Mouse (Mus musculus) urinary bladder, adult 2 months (tissue): ENCODE results near the gene Zfp688. TPM values are rescaled to one million over a fixed set of nuclear protein-coding genes. Genes with fewer than 3 reads are reported as not detected.

Experiments used
- polyA plus RNA-seq: library from polyadenylated mRNA; depleted of rRNA; stranded (reverse); fragments of >200 nt; gene quantifications from 2 replicates; pipeline ENCODE4 v1.2.3, GENCODE M21; 2012; rRNA removed

The Zfp688 gene
- polyA plus RNA-seq, 1 experiment, result 20.2 TPM

Other genes starting within 250 kb of the Zfp688 start
- gene Cd2bp2, start 226.0 kb downstream of the Zfp688 start, polyA plus RNA-seq, result 66.2 and 68.8 TPM in 2 replicates
- 23.0 and 30.1 TPM in 2 replicates for gene Tbc1d10b, start 213.6 kb downstream of the Zfp688 start, polyA plus RNA-seq
- 1.2 and 2.1 TPM in 2 replicates for gene Mylpf, start 213.2 kb downstream of the Zfp688 start, polyA plus RNA-seq
- 10.0 and 10.5 TPM in 2 replicates for gene Zfp553, start 189.0 kb downstream of the Zfp688 start, polyA plus RNA-seq
- 19.4 and 22.0 TPM in 2 replicates for gene Sept1, start 188.9 kb downstream of the Zfp688 start, polyA plus RNA-seq
- 49.8 and 54.0 TPM in 2 replicates for gene Zfp771, start 177.8 kb downstream of the Zfp688 start, polyA plus RNA-seq
- gene Dctpp1, start 161.4 kb downstream of the Zfp688 start, polyA plus RNA-seq, result 19.2 and 24.9 TPM in 2 replicates
- 19.8 and 21.1 TPM in 2 replicates for gene Sephs2, start 148.0 kb downstream of the Zfp688 start, polyA plus RNA-seq
- gene Itgal, start 125.8 kb downstream of the Zfp688 start, polyA plus RNA-seq, result 3.4 and 3.5 TPM in 2 replicates
- 16.9 and 19.8 TPM in 2 replicates for gene Zfp768, start 76.5 kb downstream of the Zfp688 start, polyA plus RNA-seq
- 7.5 and 9.0 TPM in 2 replicates for gene Zfp747, start 46.0 kb downstream of the Zfp688 start, polyA plus RNA-seq
- 3.7 and 3.9 TPM in 2 replicates for gene 9130019O22Rik, start 34.9 kb downstream of the Zfp688 start, polyA plus RNA-seq
- gene E430018J23Rik, start 28.4 kb downstream of the Zfp688 start, polyA plus RNA-seq, result 6.2 and 6.8 TPM in 2 replicates
- gene Zfp764, start 15.2 kb downstream of the Zfp688 start, polyA plus RNA-seq, result 7.8 and 9.7 TPM in 2 replicates
- 3.1 and 3.7 TPM in 2 replicates for gene Zfp689, start 27.1 kb upstream of the Zfp688 start, polyA plus RNA-seq
- 69.2 and 79.9 TPM in 2 replicates for gene Prr14, start 37.5 kb upstream of the Zfp688 start, polyA plus RNA-seq
- 12.4 and 30.8 TPM in 2 replicates for gene Fbrs, start 57.1 kb upstream of the Zfp688 start, polyA plus RNA-seq
- gene Srcap, start 89.9 kb upstream of the Zfp688 start, polyA plus RNA-seq, result 5.7 and 13.8 TPM in 2 replicates
- gene Gm42715, start 97.5 kb upstream of the Zfp688 start, polyA plus RNA-seq, result 19.3 and 25.2 TPM in 2 replicates
- gene Tmem265, start 139.3 kb upstream of the Zfp688 start, polyA plus RNA-seq, result 2.1 TPM in 1 of 2 replicates, not detected in the other
- gene Phkg2, start 151.3 kb upstream of the Zfp688 start, polyA plus RNA-seq, result 72.2 and 75.4 TPM in 2 replicates
- 7.0 and 7.4 TPM in 2 replicates for gene Ccdc189, start 166.5 kb upstream of the Zfp688 start, polyA plus RNA-seq
- gene Rnf40, start 166.7 kb upstream of the Zfp688 start, polyA plus RNA-seq, result 39.7 and 41.8 TPM in 2 replicates
- gene Zfp629, start 193.7 kb upstream of the Zfp688 start, polyA plus RNA-seq, result 10.7 and 12.8 TPM in 2 replicates